Mouse (Mus musculus): Measurements from ENCODE around the gene Thrsp. TPM values are rescaled to one million over a fixed set of nuclear protein-coding genes. Genes with fewer than 3 reads are reported as not detected.

Thrsp gene
- polyA plus RNA-seq, 1 experiment from 2014 or later = 0.68 TPM

DNA sequence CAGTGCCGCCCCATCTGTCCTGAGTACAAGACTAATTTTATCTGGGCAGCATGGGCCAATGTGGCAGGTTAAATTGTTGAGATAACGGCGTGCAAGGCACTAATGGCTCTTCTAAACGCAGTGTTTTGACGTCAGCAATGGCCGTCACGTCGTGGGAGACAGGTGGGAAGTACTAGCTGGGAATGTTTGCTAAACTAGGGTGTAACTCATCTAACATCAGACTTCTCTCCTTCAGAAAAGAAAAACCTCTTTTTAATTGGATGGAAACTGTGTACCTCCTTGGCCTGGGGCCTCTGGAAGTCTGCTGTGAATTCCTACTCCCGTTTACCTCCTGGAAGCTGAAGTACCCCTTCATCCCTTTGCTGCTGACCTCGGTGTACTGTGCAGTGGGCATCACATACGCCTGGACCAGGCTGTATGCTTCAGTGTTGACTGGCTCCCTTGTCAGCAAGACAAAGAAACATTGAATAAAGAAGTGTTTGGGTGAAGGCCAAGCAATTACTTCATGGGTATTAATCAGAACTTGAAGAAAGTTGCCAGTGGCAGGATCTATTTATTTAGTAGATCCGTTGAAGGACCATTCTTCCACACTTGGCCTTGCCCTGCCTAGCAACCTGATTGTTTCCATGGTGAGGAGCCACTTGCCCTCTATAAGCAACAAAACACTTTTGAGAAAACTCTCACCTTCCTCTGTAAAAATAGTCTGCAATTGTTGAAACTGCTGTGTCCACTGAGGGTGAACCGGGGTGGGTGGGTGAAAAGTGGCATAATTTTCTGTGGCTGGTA is 26.0 kb downstream of the Thrsp start:
- H3K27ac ChIP-seq (replicated peaks) = no peak overlapping the region
- H3K4me2 ChIP-seq = no peak overlapping the region
- no peak overlapping the region for H3K9ac ChIP-seq
- no peaks in the 10 kb centered on the region for H3K4me1 ChIP-seq (replicated peaks)
- H3K36me3 ChIP-seq (replicated peaks) = peaks cover 60% of the 10 kb centered on the region
- H3K4me3 ChIP-seq (replicated peaks) = no peak overlapping the region
- no peaks in the 10 kb centered on the region for H3K9me3 ChIP-seq (replicated peaks)
- no peak for ATAC-seq (ENCODE audit: insufficient read depth)
- WGBS (ENCODE audit: insufficient replicate concordance) = 75% methylated on average over 13 of the region's 13 CpGs
- no peaks in the 10 kb centered on the region for H3K27me3 ChIP-seq

- no peak overlapping the region for H3K4me2 ChIP-seq
- H3K9ac ChIP-seq = no peak overlapping the region
- H3K9me3 ChIP-seq (replicated peaks) = no peaks in the 10 kb centered on the region
- no peak overlapping the region for H3K27ac ChIP-seq (replicated peaks)
- 84% methylated on average over 4 of the region's 4 CpGs for WGBS (ENCODE audit: insufficient replicate concordance)
- no peaks in the 10 kb centered on the region for H3K27me3 ChIP-seq
- ATAC-seq (ENCODE audit: insufficient read depth) = no peak
- H3K4me3 ChIP-seq (replicated peaks) = no peak overlapping the region
- H3K4me1 ChIP-seq (replicated peaks) = no peaks in the 10 kb centered on the region
- H3K36me3 ChIP-seq (replicated peaks) = peaks cover 90% of the 10 kb centered on the region
These were observed 29.0 kb downstream of the Thrsp start for GRCm38 (mm10) chr7:97388541-97388940.

DNA sequence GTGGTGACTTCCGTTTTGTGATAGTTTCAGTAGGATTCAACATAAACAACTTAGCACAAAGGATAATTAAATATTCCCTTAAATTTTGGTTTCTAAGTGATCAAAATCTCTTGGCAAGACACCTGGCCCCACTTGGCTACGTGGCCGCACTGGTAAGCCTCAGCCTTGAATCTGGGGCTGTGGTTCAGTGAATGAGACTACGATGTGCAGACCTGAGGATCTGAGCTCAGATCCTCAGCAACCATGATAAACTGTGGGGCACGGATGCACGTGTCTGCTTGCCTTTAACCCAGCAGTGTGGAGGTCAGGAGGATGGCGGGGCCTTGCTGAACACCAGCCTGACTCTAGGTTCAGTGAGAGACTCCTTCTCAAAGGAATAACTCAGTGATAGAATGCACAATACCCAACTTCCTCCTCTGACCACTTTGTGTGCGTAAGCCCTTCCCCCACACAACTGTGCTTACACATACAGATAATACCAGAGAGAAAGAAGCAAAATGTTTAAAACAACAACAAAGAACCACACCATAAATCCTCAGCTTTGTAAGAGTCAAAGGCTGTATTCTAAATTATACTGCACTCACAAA is 29.9 kb downstream of the Thrsp start:
- H3K27ac ChIP-seq (replicated peaks) = no peak overlapping the region
- H3K9ac ChIP-seq = no peak overlapping the region
- no peak for ATAC-seq (ENCODE audit: insufficient read depth)
- no peaks in the 10 kb centered on the region for H3K9me3 ChIP-seq (replicated peaks)
- H3K27me3 ChIP-seq = no peaks in the 10 kb centered on the region
- WGBS (ENCODE audit: insufficient replicate concordance) = 72% methylated on average over 8 of the region's 8 CpGs
- peaks cover 93% of the 10 kb centered on the region for H3K36me3 ChIP-seq (replicated peaks)
- H3K4me3 ChIP-seq (replicated peaks) = no peak overlapping the region
- H3K4me2 ChIP-seq = no peak overlapping the region
- no peaks in the 10 kb centered on the region for H3K4me1 ChIP-seq (replicated peaks)

DNA sequence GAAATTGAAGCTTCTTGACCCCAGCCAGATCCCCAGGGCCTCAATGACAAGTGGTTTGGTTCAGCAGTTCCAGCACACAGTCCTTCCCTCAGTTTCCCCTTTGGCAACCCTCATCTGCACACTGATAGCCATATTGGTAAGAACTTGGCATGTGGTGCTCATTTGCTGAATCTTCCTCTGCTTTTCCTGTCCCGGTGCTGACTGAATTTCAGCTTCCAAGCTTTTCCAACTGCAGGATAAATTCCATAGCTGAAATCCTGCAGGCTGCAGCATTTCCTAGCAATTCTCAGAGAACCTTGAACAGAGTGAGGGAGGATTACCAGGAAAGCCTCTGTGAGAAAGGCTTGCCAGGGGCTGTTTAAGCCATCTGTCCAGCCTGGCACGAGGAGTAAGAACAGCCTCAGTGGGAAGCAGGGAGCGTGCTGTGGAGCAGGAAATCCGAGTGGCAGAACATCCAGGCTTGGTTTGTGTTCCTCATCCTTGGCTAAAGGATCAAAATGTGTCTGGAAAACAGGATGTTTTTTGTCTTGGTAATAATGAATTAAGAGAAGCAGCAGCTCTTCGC is 30.6 kb downstream of the Thrsp start:
- no peaks in the 10 kb centered on the region for H3K27me3 ChIP-seq
- H3K36me3 ChIP-seq (replicated peaks) = peaks cover 93% of the 10 kb centered on the region
- H3K4me3 ChIP-seq (replicated peaks) = no peak overlapping the region
- WGBS (ENCODE audit: insufficient replicate concordance) = 82% methylated on average over 5 of the region's 5 CpGs
- no peak overlapping the region for H3K27ac ChIP-seq (replicated peaks)
- H3K4me2 ChIP-seq = no peak overlapping the region
- no peak overlapping the region for H3K9ac ChIP-seq
- no peak for ATAC-seq (ENCODE audit: insufficient read depth)
- no peaks in the 10 kb centered on the region for H3K9me3 ChIP-seq (replicated peaks)
- H3K4me1 ChIP-seq (replicated peaks) = no peaks in the 10 kb centered on the region

GRCm38 (mm10) chr7:97386106-97386805 is 31.3 kb downstream of the Thrsp start:
- Histone ChIP-seq H3K4me3 (replicated peaks) (no peak overlapping the region), H3K27ac (replicated peaks) (no peak overlapping the region), H3K4me2 (no peak overlapping the region), H3K9ac (no peak overlapping the region), H3K4me1 (replicated peaks) (no peaks in the 10 kb centered on the region), H3K36me3 (replicated peaks) (peaks cover 93% of the 10 kb centered on the region), H3K27me3 (no peaks in the 10 kb centered on the region), H3K9me3 (replicated peaks) (no peaks in the 10 kb centered on the region)
- 80% methylated on average over 7 of the region's 7 CpGs for WGBS (ENCODE audit: insufficient replicate concordance)
- ATAC-seq (ENCODE audit: insufficient read depth) = no peak

- no peak for ATAC-seq (ENCODE audit: insufficient read depth)
- Histone ChIP-seq H3K36me3 (replicated peaks) (peaks cover 92% of the 10 kb centered on the region), H3K4me1 (replicated peaks) (no peaks in the 10 kb centered on the region), H3K9me3 (replicated peaks) (no peaks in the 10 kb centered on the region), H3K4me3 (replicated peaks) (no peak overlapping the region), H3K27me3 (no peaks in the 10 kb centered on the region), H3K4me2 (no peak overlapping the region), H3K9ac (no peak overlapping the region), H3K27ac (replicated peaks) (no peak overlapping the region)
- WGBS (ENCODE audit: insufficient replicate concordance) = 77% methylated on average over 10 of the region's 10 CpGs
These were observed 33.9 kb downstream of the Thrsp start for GRCm38 (mm10) chr7:97383496-97384132.

- 83% methylated on average over 8 of the region's 8 CpGs for WGBS (ENCODE audit: insufficient replicate concordance)
- H3K4me3 ChIP-seq (replicated peaks) = no peak overlapping the region
- no peaks in the 10 kb centered on the region for H3K27me3 ChIP-seq
- H3K9ac ChIP-seq = no peak overlapping the region
- no peak overlapping the region for H3K27ac ChIP-seq (replicated peaks)
- no peak overlapping the region for H3K4me2 ChIP-seq
- peaks cover 94% of the 10 kb centered on the region for H3K36me3 ChIP-seq (replicated peaks)
- no peaks in the 10 kb centered on the region for H3K9me3 ChIP-seq (replicated peaks)
- no peaks in the 10 kb centered on the region for H3K4me1 ChIP-seq (replicated peaks)
- ATAC-seq (ENCODE audit: insufficient read depth) = no peak
These were observed 34.9 kb downstream of the Thrsp start for GRCm38 (mm10) chr7:97382661-97383060.

DNA sequence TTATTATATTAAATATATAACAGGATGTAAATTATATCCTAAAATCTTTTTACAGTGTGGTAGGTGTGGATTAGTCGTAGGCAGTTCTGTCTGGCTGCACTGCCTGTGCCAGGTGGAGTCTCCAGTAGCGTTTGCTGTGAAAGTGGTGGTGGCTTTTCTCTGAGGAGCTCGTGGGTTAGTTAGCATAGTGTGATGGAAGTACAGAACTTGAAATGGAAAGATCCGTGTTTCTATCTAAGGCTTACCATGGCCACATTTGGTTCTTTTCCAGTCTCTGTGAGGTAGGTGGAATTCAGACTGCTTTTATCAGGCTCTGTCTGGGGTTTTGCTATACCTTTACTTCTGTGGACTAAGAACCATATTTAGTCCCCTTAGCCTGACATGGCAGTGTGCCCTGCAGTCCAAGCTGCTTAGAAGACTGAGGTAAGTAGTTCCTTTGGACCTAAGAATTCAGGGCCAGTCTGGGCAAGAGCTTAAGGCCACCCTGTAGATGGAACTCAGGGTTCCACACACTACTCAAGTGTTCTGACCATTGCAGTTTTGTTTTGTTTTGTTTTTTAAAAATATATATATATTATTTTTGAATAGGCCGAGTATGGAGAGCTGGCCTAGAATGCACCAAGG is 36.9 kb downstream of the Thrsp start:
- peaks cover 90% of the 10 kb centered on the region for H3K36me3 ChIP-seq (replicated peaks)
- H3K27me3 ChIP-seq = no peaks in the 10 kb centered on the region
- H3K9ac ChIP-seq = no peak overlapping the region
- no peak overlapping the region for H3K4me2 ChIP-seq
- ATAC-seq (ENCODE audit: insufficient read depth) = no peak
- H3K27ac ChIP-seq (replicated peaks) = no peak overlapping the region
- H3K9me3 ChIP-seq (replicated peaks) = no peaks in the 10 kb centered on the region
- WGBS (ENCODE audit: insufficient replicate concordance) = 76% methylated on average over 5 of the region's 5 CpGs
- H3K4me3 ChIP-seq (replicated peaks) = no peak overlapping the region
- peaks cover 6% of the 10 kb centered on the region for H3K4me1 ChIP-seq (replicated peaks)

- H3K27me3 ChIP-seq = no peaks in the 10 kb centered on the region
- ATAC-seq (ENCODE audit: insufficient read depth) = no peak
- peaks cover 90% of the 10 kb centered on the region for H3K36me3 ChIP-seq (replicated peaks)
- peaks cover 12% of the 10 kb centered on the region for H3K4me1 ChIP-seq (replicated peaks)
- H3K9me3 ChIP-seq (replicated peaks) = no peaks in the 10 kb centered on the region
- 75% methylated on average over 5 of the region's 5 CpGs for WGBS (ENCODE audit: insufficient replicate concordance)
- no peak overlapping the region for H3K4me3 ChIP-seq (replicated peaks)
- H3K27ac ChIP-seq (replicated peaks) = no peak overlapping the region
- no peak overlapping the region for H3K9ac ChIP-seq
- no peak overlapping the region for H3K4me2 ChIP-seq
These were observed 38.2 kb downstream of the Thrsp start for GRCm38 (mm10) chr7:97379304-97379703.

- no peak for ATAC-seq (ENCODE audit: insufficient read depth)
- no peak overlapping the region for H3K9ac ChIP-seq
- 61% methylated on average over 2 of the region's 2 CpGs for WGBS (ENCODE audit: insufficient replicate concordance)
- no peak overlapping the region for H3K27ac ChIP-seq (replicated peaks)
- H3K4me1 ChIP-seq (replicated peaks) = peaks cover 27% of the 10 kb centered on the region
- H3K9me3 ChIP-seq (replicated peaks) = no peaks in the 10 kb centered on the region
- no peak overlapping the region for H3K4me2 ChIP-seq
- no peak overlapping the region for H3K4me3 ChIP-seq (replicated peaks)
- H3K36me3 ChIP-seq (replicated peaks) = peaks cover 66% of the 10 kb centered on the region
- H3K27me3 ChIP-seq = no peaks in the 10 kb centered on the region
These were observed 41.6 kb downstream of the Thrsp start for GRCm38 (mm10) chr7:97375906-97376305.
